ENCODE assay signal across 14 mouse cellular contexts in the genomic region with DNA sequence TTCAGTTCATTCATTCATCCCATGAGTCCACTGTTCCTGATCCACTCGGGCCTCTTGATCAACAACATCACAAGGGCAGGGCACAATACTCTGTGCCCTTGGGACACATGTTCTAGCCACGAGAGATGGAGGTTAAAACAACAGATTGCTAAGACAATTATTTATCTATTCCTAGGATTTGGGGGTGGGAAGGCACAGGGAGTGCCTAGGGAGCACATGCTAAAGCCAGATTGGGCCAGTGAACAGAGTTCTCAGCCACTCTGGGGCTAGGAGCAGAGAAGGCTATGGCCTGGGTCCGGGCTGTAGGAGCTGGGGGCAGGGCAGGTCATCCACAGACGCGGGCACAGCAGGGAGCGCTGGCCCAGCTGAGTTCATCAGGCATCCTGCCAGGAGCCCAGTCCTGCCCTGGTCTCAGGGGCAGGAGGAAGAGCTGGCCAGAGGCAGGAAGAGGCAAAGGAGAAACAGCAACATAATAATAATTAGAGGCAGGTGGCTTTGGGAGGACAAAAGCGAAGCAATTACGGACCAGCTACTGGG. TPM values are rescaled to one million over a fixed set of nuclear protein-coding genes. Genes with fewer than 3 reads are reported as not detected.
DNase-seq lines count a peak whose midpoint lies in the region; ATAC-seq and TF ChIP-seq lines count a peak whose summit lies in the region.
"Had no signal": no experiment of that assay in that cellular context is flagged by ENCODE, and none has a peak within 500 bp of the region (broad histone marks: within the 10 kb centered on the region; RNA-seq: fewer than 3 reads in every experiment).

No protein-coding gene starts in this region.

- 0 out of 2 replicates have a peak, but pooled peaks have one; percentile 34 for ATAC-seq in embryonic facial prominence, embryonic 15.5 days (ENCODE audit: insufficient number of reproducible peaks, low FRiP score, low TSS enrichment, low read depth)
- ATAC-seq in kidney, embryonic 15.5 days (replicated peaks; ENCODE audit: low FRiP score): no peak

- TF ChIP-seq POLR2A in kidney, adult 2 months (IDR thresholded peaks at IDR 0.05; ENCODE audit: low read depth, low read length): no peak

- no peak overlapping the region for H3K9ac ChIP-seq in embryonic facial prominence, embryonic 15.5 days
- no peak overlapping the region for H3K9ac ChIP-seq in kidney, embryonic 15.5 days
- H3K9ac ChIP-seq: hindbrain, embryonic 15.5 days; liver, embryonic 14.5 days; neural tube, embryonic 15.5 days had no signal

- H3K9me3 ChIP-seq in embryonic facial prominence, embryonic 15.5 days (replicated peaks): no peaks in the 10 kb centered on the region
- no peaks in the 10 kb centered on the region for H3K9me3 ChIP-seq in embryonic facial prominence, embryonic 10.5 days
- no peaks in the 10 kb centered on the region for H3K9me3 ChIP-seq in kidney, embryonic 15.5 days (replicated peaks)
- H3K9me3 ChIP-seq: hindbrain, embryonic 15.5 days; neural tube, embryonic 15.5 days had no signal

- H3K4me3 ChIP-seq in embryonic facial prominence, embryonic 15.5 days (replicated peaks): no peak overlapping the region
- no peak overlapping the region for H3K4me3 ChIP-seq in embryonic facial prominence, embryonic 10.5 days
- H3K4me3 ChIP-seq in kidney, adult 2 months (ENCODE audit: insufficient read depth, low read depth, low read length): no peak overlapping the region
- H3K4me3 ChIP-seq in kidney, embryonic 15.5 days (replicated peaks): no peak overlapping the region
- H3K4me3 ChIP-seq: hindbrain, embryonic 15.5 days; neural tube, embryonic 15.5 days had no signal

- H3K4me1 ChIP-seq in embryonic facial prominence, embryonic 15.5 days: peaks cover 7% of the 10 kb centered on the region; the same call in 1 of the 2 replicates
- peaks cover 52% of the 10 kb centered on the region for H3K4me1 ChIP-seq in embryonic facial prominence, embryonic 10.5 days
- H3K4me1 ChIP-seq in kidney, adult 2 months (ENCODE audit: control insufficient read depth, insufficient read depth, low read length): 0 out of 2 replicates have a peak, but pooled peaks cover 7% of the 10 kb centered on the region
- peaks cover 14% of the 10 kb centered on the region for H3K4me1 ChIP-seq in kidney, embryonic 15.5 days
- H3K4me1 ChIP-seq: hindbrain, embryonic 15.5 days; neural tube, embryonic 15.5 days had no signal

- H3K4me2 ChIP-seq in embryonic facial prominence, embryonic 15.5 days (replicated peaks): no peak overlapping the region
- H3K4me2 ChIP-seq in kidney, embryonic 15.5 days: no peak overlapping the region
- H3K4me2 ChIP-seq: hindbrain, embryonic 15.5 days; neural tube, embryonic 15.5 days had no signal

- no peaks in the 10 kb centered on the region; the same call in 1 of the 2 replicates for H3K27me3 ChIP-seq in embryonic facial prominence, embryonic 15.5 days
- peaks cover 14% of the 10 kb centered on the region; the same call in 1 of the 2 replicates for H3K27me3 ChIP-seq in embryonic facial prominence, embryonic 10.5 days (replicated peaks; ENCODE audit: low read depth, poor library complexity, severe bottlenecking)
- H3K27me3 ChIP-seq in kidney, adult 2 months (replicated peaks; ENCODE audit: control insufficient read depth, insufficient read depth, low read length): no peaks in the 10 kb centered on the region
- peaks cover 8% of the 10 kb centered on the region; the same call in 1 of the 2 replicates for H3K27me3 ChIP-seq in kidney, embryonic 15.5 days

- 27% methylated on average over 8 of the region's 8 CpGs for WGBS in embryonic facial prominence, embryonic 15.5 days
- 17% methylated on average over 8 of the region's 8 CpGs for WGBS in embryonic facial prominence, embryonic 10.5 days
- WGBS in kidney, adult 2 months: 20% methylated on average over 8 of the region's 8 CpGs
- 38% methylated on average over 8 of the region's 8 CpGs for WGBS in kidney, embryonic 15.5 days

- no peak for TF ChIP-seq CTCF in kidney, adult 2 months (conservative IDR thresholded peaks at IDR 0.05; ENCODE audit: insufficient read depth, insufficient read length, low read depth, low read length)

- DNase-seq in embryonic facial prominence, embryonic 10.5 days (ENCODE audit: low spot score): no peak
- DNase-seq in kidney, adult 2 months: peak; percentile 88
- peak; percentile 78 to 89 for DNase-seq in adrenal gland, adult (ENCODE audit: inconsistent age in 2 of 2, low spot score in 1 of 2)
- peak; percentile 83 to 94 for DNase-seq in kidney, postnatal 25 days
- no peak for DNase-seq in layer of hippocampus, adult 9-10 months (ENCODE audit: low spot score)
- DNase-seq in natural killer cell, adult 2 months (ENCODE audit: low spot score in 2 of 2): no peak
- DNase-seq: gastrocnemius, postnatal 36 days; midbrain, embryonic 14.5 days; spleen, adult 18-20 months had no signal

- no peaks in the 10 kb centered on the region for H3K36me3 ChIP-seq in embryonic facial prominence, embryonic 15.5 days
- no peaks in the 10 kb centered on the region for H3K36me3 ChIP-seq in embryonic facial prominence, embryonic 10.5 days (replicated peaks)
- H3K36me3 ChIP-seq in kidney, adult 2 months (ENCODE audit: control insufficient read depth, insufficient read depth, low read length): no peaks in the 10 kb centered on the region
- no peaks in the 10 kb centered on the region for H3K36me3 ChIP-seq in kidney, embryonic 15.5 days
- H3K36me3 ChIP-seq: hindbrain, embryonic 15.5 days; neural tube, embryonic 15.5 days had no signal

- no peak overlapping the region for H3K27ac ChIP-seq in embryonic facial prominence, embryonic 15.5 days (replicated peaks)
- no peak overlapping the region; the same call in 1 of the 2 replicates for H3K27ac ChIP-seq in embryonic facial prominence, embryonic 10.5 days (replicated peaks)
- H3K27ac ChIP-seq in kidney, adult 2 months (ENCODE audit: insufficient read depth, low read depth, low read length): no peak overlapping the region
- H3K27ac ChIP-seq in kidney, embryonic 15.5 days: no peak overlapping the region
- H3K27ac ChIP-seq: hindbrain, embryonic 15.5 days; liver, embryonic 14.5 days; neural tube, embryonic 15.5 days had no signal

RNA-seq across cellular contexts. Expression of a gene that starts 15.8 kb away (rescaled TPM):
- polyA plus RNA-seq in embryonic facial prominence, embryonic 15.5 days (2015; fragmentation: Nextera tagmentation; extraction: Ambion mirVana): 40.0 and 42.5 TPM in 2 replicates
- polyA plus RNA-seq in embryonic facial prominence, embryonic 10.5 days (2016; fragmentation: Nextera tagmentation; extraction: Ambion mirVana): 5.3 and 6.7 TPM in 2 replicates
- polyA plus RNA-seq in kidney, adult 2 months (2012; rRNA removed): 8.0 and 8.5 TPM in 2 replicates
- polyA plus RNA-seq in kidney, embryonic 15.5 days (2015; fragmentation: Nextera tagmentation; extraction: Ambion mirVana): 36.2 and 38.0 TPM in 2 replicates

RNA-seq across cellular contexts. Expression of a gene that starts 17.1 kb away (rescaled TPM):
- 0.91 and 0.96 TPM in 2 replicates for polyA plus RNA-seq in embryonic facial prominence, embryonic 15.5 days (2015; fragmentation: Nextera tagmentation; extraction: Ambion mirVana)
- polyA plus RNA-seq in embryonic facial prominence, embryonic 10.5 days (2016; fragmentation: Nextera tagmentation; extraction: Ambion mirVana): 0.19 and 0.36 TPM in 2 replicates
- polyA plus RNA-seq in kidney, adult 2 months (2012; rRNA removed): 0.25 and 0.41 TPM in 2 replicates
- 0.40 and 0.93 TPM in 2 replicates for polyA plus RNA-seq in kidney, embryonic 15.5 days (2015; fragmentation: Nextera tagmentation; extraction: Ambion mirVana)
- polyA plus RNA-seq: hindbrain, embryonic 15.5 days; neural tube, embryonic 15.5 days had no signal

Comparison
In these comparisons a context has a peak if more than half of its experiments do, and no peak if none do; other contexts are left out.
1. DNase-seq: peak in kidney, adult 2 months (single experiment), adrenal gland, adult (2 of 2) and kidney, postnatal 25 days (2 of 2); none in embryonic facial prominence, embryonic 10.5 days (single experiment), layer of hippocampus, adult 9-10 months (single experiment) and natural killer cell, adult 2 months (0 of 2).